Comparison of ENCODE assay signal across 7 mouse cellular contexts in the genomic region with DNA sequence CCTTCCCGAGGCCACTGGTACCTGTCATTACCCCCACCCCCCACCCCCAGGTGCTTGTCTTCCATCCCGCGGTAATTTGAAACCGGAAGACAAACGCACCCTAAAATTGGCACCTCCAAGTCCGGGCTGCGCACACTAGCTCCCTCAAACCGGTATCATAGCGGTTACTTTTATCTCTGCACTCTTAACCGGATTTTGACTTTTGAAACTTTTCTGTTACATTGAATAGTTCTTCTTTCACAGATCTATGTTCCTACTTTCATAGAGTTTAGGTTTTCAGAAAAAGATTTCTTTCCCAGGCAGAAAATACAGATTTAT.
A peak's percentile ranks its signal among the peaks of the same experiment; 100 is the strongest.
DNase-seq lines count a peak whose midpoint lies in the region; ATAC-seq lines count a peak whose summit lies in the region.

No protein-coding gene starts in this region.

- peak; percentile 43 to 48 for DNase-seq in B cell, adult 2 months
- DNase-seq in CD4-positive helper T cell, adult 2 months (ENCODE audit: low read depth, low spot score): peak; percentile 76
- DNase-seq in right cerebral cortex, postnatal 4 days: no peak
- no peak for DNase-seq in gastrocnemius, postnatal 4 days (ENCODE audit: low spot score in 2 of 2)
- no peak for DNase-seq in right cerebral cortex, postnatal 36 days (ENCODE audit: low spot score in 2 of 2)

- 0 out of 2 replicates have a peak, but pooled peaks have one; percentile 16 for ATAC-seq in granulocyte monocyte progenitor cell, adult 5-6 weeks (replicated peaks; ENCODE audit: poor library complexity, severe bottlenecking)
- peak; percentile 29; the same call in 1 of the 2 replicates for ATAC-seq in megakaryocyte-erythroid progenitor cell, adult 5-6 weeks (replicated peaks; ENCODE audit: low FRiP score, low TSS enrichment, poor library complexity, severe bottlenecking)

Comparison
In these comparisons a context has a peak if more than half of its experiments do, and no peak if none do; other contexts are left out.
1. DNase-seq: peak in B cell, adult 2 months (2 of 2) and CD4-positive helper T cell, adult 2 months (single experiment); none in right cerebral cortex, postnatal 4 days (single experiment), gastrocnemius, postnatal 4 days (0 of 2) and right cerebral cortex, postnatal 36 days (0 of 2).